10 mouse cellular contexts compared by ENCODE assay signal in genomic region chr9:32834751-32835625, GRCm38 (mm10).
DNase-seq lines count a peak whose midpoint lies in the region; ATAC-seq lines count a peak whose summit lies in the region.
"Had no signal": no experiment of that assay in that cellular context is flagged by ENCODE, and none has a peak within 500 bp of the region (broad histone marks: within the 10 kb centered on the region; RNA-seq: fewer than 3 reads in every experiment).

No protein-coding gene starts in this region.

- H3K9ac ChIP-seq in neural tube, embryonic 15.5 days (replicated peaks): no peak overlapping the region
- H3K9ac ChIP-seq: limb, embryonic 13.5 days had no signal

- no peaks in the 10 kb centered on the region for H3K4me1 ChIP-seq in neural tube, embryonic 15.5 days

- H3K27me3 ChIP-seq in neural tube, embryonic 15.5 days (replicated peaks): no peaks in the 10 kb centered on the region
- H3K27me3 ChIP-seq: limb, embryonic 13.5 days had no signal

- no peaks in the 10 kb centered on the region for H3K9me3 ChIP-seq in neural tube, embryonic 15.5 days (replicated peaks)
- H3K9me3 ChIP-seq: limb, embryonic 13.5 days had no signal

- intact Hi-C loops in heart, postnatal 25 days (cut with DNase I): loop anchor here (10.0 kb wide), 3 partner anchors 50 to 250 kb away; no protein-coding TSS in a partner anchor

- no peak overlapping the region for H3K4me3 ChIP-seq in neural tube, embryonic 15.5 days (replicated peaks)
- H3K4me3 ChIP-seq: limb, embryonic 13.5 days had no signal

- no peaks in the 10 kb centered on the region for H3K36me3 ChIP-seq in neural tube, embryonic 15.5 days
- H3K36me3 ChIP-seq: limb, embryonic 13.5 days had no signal

- no peak overlapping the region for H3K27ac ChIP-seq in neural tube, embryonic 15.5 days (replicated peaks)
- H3K27ac ChIP-seq: limb, embryonic 13.5 days had no signal

- no peak for ATAC-seq in neural tube, embryonic 15.5 days (ENCODE audit: low FRiP score)

- H3K4me2 ChIP-seq in neural tube, embryonic 15.5 days: no peak overlapping the region
- H3K4me2 ChIP-seq: limb, embryonic 13.5 days had no signal

- peak; percentile 96 for DNase-seq in heart, adult 11 months
- DNase-seq in heart, postnatal 4 days: no peak
- DNase-seq in neural tube, embryonic 10.5 days (ENCODE audit: extremely low spot score, low spot score): peak; percentile 67
- DNase-seq in heart, postnatal 25 days (ENCODE audit: low spot score): peak; percentile 27
- DNase-seq in yolk sac, embryonic 10.5 days (ENCODE audit: low spot score): peak; percentile 40
- no peak for DNase-seq in T-cell, adult 2 months (ENCODE audit: low spot score)
- DNase-seq in spleen, adult 18-20 months: no peak
- DNase-seq: thymus, adult 2 months had no signal

- 34% methylated on average over 13 of the region's 13 CpGs for WGBS in neural tube, embryonic 15.5 days

Comparison
In these comparisons a context has a peak if more than half of its experiments do, and no peak if none do; other contexts are left out.
1. DNase-seq: peak in heart, adult 11 months (single experiment), neural tube, embryonic 10.5 days (single experiment), heart, postnatal 25 days (single experiment) and yolk sac, embryonic 10.5 days (single experiment); none in heart, postnatal 4 days (single experiment), T-cell, adult 2 months (single experiment) and spleen, adult 18-20 months (0 of 2).